Mouse (Mus musculus) ES-Bruce4 (cell line): Measurements from ENCODE around the gene Kri1. TPM values are rescaled to one million over a fixed set of nuclear protein-coding genes. Genes with fewer than 3 reads are reported as not detected.
A peak's percentile ranks its signal among the peaks of the same experiment; 100 is the strongest.

Source experiments
- H3K27ac ChIP-seq: 2 replicates; pipeline ENCODE4 v1.5.1; 2012; ENCODE audit warnings: low read length, inconsistent platforms; ENCODE audit not compliant: insufficient read depth
- H3K27me3 ChIP-seq: 2 replicates; pipeline ENCODE4 v1.6.1; 2012; ENCODE audit warnings: mild to moderate bottlenecking, low read length, inconsistent platforms; ENCODE audit not compliant: control insufficient read depth, poor library complexity, insufficient read depth, severe bottlenecking
- H3K36me3 ChIP-seq: 2 replicates; pipeline ENCODE4 v1.6.1; 2012; ENCODE audit warnings: inconsistent platforms, mild to moderate bottlenecking, low read length, moderate library complexity; ENCODE audit not compliant: control insufficient read depth, poor library complexity, insufficient read depth, severe bottlenecking
- H3K4me1 ChIP-seq: one replicate; pipeline ENCODE4 v1.8.1; 2011; ENCODE audit warnings: low read length; ENCODE audit not compliant: control insufficient read depth, insufficient read depth
- H3K4me3 ChIP-seq: 2 replicates; pipeline ENCODE4 v1.5.1; 2011; ENCODE audit warnings: low read depth, mild to moderate bottlenecking, low read length
- H3K9ac ChIP-seq: 2 replicates; pipeline ENCODE4 v1.6.1; 2012; ENCODE audit warnings: low read depth, mild to moderate bottlenecking, inconsistent platforms; ENCODE audit not compliant: poor library complexity, severe bottlenecking
- H3K9me3 ChIP-seq: replicated peaks from 2 replicates; pipeline ENCODE4 v1.6.1; 2012; ENCODE audit warnings: mild to moderate bottlenecking, low read length, inconsistent platforms; ENCODE audit not compliant: control insufficient read depth, poor library complexity, insufficient read depth, severe bottlenecking
- CTCF ChIP-seq: IDR thresholded peaks from one replicate; pipeline ENCODE4 v1.8.1; 2011; ENCODE audit warnings: low read depth, low read length
- EP300 ChIP-seq: IDR thresholded peaks from 2 replicates; pipeline ENCODE4 v1.6.1; 2011; ENCODE audit warnings: low read depth, low read length; ENCODE audit not compliant: insufficient read depth
- POLR2A ChIP-seq: IDR thresholded peaks from one replicate; pipeline ENCODE4 v1.8.1; 2011; ENCODE audit warnings: low read length; ENCODE audit not compliant: insufficient read depth
- polyA plus RNA-seq: library from polyadenylated mRNA; stranded (reverse); fragments of >200 nt; gene quantifications from 2 replicates; pipeline ENCODE4 v1.2.4, GENCODE M21; 2011; ENCODE audit warnings: low read depth; ENCODE audit not compliant: missing spikeins, insufficient read depth, insufficient read length

The Kri1 gene
- polyA plus RNA-seq: 35.9 and 41.7 TPM in 2 replicates

DNA sequence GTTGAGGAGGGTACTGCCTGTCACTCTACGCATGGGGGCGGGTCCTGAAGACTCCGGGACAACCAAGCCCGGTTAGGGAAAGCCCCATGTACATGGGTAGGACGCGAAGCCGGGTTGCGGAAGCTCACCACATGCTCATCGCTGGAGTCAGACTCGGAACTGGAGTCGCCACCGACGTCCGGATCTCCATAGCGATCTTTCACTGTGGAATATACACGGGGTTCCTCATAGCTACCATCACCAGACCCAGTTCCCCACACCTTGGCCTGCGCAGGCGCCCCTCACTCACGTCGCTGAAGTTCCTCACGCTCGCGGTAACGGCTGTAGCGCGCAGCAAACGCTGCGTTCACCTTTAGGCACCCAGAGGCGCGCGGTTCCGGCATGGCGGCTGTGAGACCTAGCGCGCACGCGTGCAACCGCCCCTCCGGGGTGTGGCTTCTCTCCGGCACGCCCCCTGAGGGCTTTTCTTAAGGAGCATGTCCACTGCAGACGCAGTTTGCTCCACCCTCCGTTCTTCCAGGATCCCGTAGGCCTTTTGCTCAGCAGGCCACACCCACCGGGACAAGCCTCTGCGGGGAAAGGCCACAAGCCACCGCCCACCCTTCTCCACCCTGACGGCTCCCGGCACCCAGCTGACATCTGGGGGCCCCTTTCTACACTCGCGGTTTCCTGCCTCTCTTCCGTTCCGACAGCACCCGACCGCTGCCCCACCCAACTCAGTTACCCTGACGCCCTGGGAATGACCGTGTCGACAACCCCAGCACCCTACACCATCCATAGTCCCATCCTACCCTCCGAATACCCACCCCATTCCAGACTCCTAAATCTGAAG lies at the start of gene Kri1:
Gene Kri1 (minus strand): TSS at position 399 of the 832 bp plus-strand sequence.
- Histone ChIP-seq H3K27me3 (no peaks in the 10 kb centered on the region), H3K4me1 (no peaks in the 10 kb centered on the region), H3K27ac (peak within 1 kb of the TSS; percentile 20; the same call in 1 of the 2 replicates), H3K9ac (peak within 1 kb of the TSS; percentile 67), H3K9me3 (no peaks in the 10 kb centered on the region), H3K36me3 (peaks cover 27% of the 10 kb centered on the region), H3K4me3 (peak within 1 kb of the TSS; percentile 97)
- no peak for TF ChIP-seq CTCF
- peak; percentile 68 for TF ChIP-seq POLR2A
- TF ChIP-seq EP300: peak; percentile 62; the same call in 1 of the 2 replicates

DNA sequence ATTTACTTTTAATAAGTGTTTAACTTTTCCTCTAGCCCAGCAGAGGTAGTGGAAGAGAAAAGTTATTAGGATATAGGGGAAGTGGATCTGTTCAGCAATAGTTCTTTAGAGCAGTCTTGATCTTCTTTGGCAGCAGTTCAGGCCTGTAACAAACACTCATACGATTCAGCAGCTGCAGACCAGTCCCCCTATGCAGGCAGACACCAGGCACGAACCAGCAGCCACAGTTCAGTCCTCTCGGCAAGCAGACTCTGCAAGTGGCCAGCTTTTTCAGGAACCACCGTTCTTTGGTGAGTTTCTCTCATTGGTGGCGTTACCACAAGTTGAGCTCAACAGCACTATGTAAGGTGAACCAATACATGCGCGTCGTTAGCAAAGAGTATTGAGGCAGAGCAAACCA lies 48.7 kb upstream of the Kri1 start:
- TF ChIP-seq POLR2A: no peak
- no peak for TF ChIP-seq EP300
- no peak for TF ChIP-seq CTCF
- Histone ChIP-seq H3K27ac (no peak overlapping the region), H3K9ac (no peak overlapping the region), H3K9me3 (no peaks in the 10 kb centered on the region), H3K4me3 (no peak overlapping the region), H3K4me1 (peaks cover 3% of the 10 kb centered on the region), H3K27me3 (no peaks in the 10 kb centered on the region), H3K36me3 (no peaks in the 10 kb centered on the region)

DNA sequence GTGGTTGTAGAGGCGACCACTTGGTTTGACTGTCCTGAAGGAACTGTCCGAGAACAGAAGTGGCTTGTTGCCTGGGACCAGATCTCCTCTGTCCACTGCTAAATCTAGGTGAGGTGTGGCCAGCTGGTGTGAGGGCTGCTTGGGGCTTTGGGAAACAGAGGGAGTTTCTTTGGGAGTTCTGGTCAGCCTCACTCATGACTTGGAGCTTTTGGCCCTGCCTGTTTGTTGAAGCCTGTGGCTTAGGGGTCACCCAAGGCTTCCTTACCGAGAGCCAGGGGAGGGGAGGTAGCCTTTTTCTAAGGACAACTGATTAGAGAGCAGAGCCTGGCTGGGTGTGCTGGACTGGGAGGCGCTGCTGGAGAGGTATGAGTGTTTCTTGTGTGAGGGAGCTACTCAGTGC lies 47.6 kb upstream of the Kri1 start:
- Histone ChIP-seq H3K9me3 (no peaks in the 10 kb centered on the region), H3K36me3 (no peaks in the 10 kb centered on the region), H3K4me1 (peaks cover 3% of the 10 kb centered on the region), H3K27me3 (no peaks in the 10 kb centered on the region), H3K9ac (no peak overlapping the region), H3K4me3 (no peak overlapping the region), H3K27ac (no peak overlapping the region)
- TF ChIP-seq EP300: no peak

DNA sequence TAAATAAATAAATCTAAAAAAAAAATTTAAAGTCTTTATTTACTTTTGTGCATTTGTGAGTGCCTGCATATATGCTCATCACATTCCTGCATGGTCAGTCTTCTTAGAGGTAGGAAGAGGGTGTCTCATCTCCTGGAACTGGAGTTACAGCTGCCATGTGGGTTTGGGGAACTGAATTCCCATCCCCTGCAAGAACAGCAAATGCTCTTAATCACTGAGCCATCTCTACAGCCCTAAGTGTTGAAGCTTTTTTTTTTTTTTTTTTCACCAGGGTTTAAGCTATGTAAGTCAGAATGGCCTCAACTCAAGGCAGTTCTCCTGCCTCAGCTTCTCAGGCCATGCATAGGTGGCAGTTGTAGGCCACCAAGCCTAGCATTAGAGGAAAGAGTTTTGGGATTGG lies 47.0 kb upstream of the Kri1 start:
- Histone ChIP-seq H3K27me3 (no peaks in the 10 kb centered on the region), H3K9me3 (no peaks in the 10 kb centered on the region)

DNA sequence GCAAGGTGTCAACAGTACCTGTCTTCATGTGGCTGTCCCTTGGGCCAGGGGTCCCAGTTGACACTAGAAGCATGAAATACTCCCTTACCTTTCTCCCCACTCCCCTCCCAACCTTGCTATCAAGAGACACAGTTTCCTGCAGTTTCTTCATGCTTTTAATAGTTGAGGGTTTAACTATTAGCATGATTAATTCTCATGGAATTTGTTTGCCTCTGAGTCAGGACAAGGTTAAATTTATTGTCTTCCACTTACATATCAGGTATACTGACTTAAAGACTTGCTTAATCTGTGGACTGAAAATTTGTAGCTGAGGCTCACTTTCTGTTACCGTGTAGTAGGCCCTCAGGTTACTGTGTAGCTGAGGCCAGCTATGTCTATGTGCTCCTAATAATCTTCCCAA lies 45.8 kb upstream of the Kri1 start:
- Histone ChIP-seq H3K4me3 (no peak overlapping the region), H3K27ac (no peak overlapping the region), H3K36me3 (no peaks in the 10 kb centered on the region), H3K4me1 (peaks cover 6% of the 10 kb centered on the region), H3K9me3 (no peaks in the 10 kb centered on the region), H3K9ac (no peak overlapping the region), H3K27me3 (no peaks in the 10 kb centered on the region)
- TF ChIP-seq CTCF (no peak), EP300 (no peak), POLR2A (no peak)

More for the DNA sequence above, 47.0 kb upstream of the Kri1 start:
- Histone ChIP-seq H3K27ac (no peak overlapping the region), H3K4me1 (peaks cover 6% of the 10 kb centered on the region), H3K36me3 (no peaks in the 10 kb centered on the region), H3K4me3 (no peak overlapping the region), H3K9ac (no peak overlapping the region)
- TF ChIP-seq POLR2A: no peak
- no peak for TF ChIP-seq CTCF
- no peak for TF ChIP-seq EP300
